ENCODE assay signal across 10 mouse cellular contexts in the genomic region with DNA sequence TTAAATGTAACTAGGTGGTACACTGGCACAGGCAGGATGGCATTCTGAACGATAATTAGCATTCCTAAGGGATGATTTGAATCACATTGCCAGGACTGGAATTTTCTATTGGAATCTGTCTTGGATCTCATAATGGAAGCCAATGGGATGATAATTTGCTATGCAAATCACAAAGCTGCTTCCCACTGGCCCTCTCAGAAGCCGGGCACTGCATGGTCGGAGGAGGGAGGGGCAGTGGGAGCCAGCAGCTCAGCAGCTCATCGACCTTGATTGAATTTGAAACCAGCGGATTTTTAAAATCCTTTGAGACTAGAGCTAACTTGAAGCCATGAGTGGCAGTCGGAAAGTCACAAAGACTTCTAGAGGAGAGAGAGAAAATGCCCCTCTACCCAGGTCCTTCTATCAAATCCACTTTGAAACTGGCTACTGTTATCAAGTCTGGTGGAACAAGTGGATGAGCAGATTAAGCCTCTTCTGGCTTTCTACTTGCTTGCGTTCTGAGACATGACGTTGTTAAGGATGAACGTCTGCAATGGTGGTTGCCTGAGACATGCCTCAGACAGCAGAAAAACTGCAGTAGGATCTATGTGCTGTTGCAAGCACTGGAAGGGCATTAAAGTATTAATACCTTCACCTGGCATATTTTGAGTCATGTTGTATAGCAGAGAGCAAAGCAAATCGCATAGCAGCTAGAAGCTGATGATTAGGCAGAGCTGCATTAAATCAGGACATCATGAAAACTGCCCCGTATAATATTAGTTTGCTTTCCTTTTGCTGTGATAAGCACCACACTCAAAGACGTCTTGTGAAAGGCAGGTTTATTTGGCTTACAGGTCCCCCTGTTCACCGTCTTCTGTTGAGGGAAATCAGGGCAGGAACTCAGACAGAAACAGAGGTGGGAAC. TPM values are rescaled to one million over a fixed set of nuclear protein-coding genes. Genes with fewer than 3 reads are reported as not detected.
DNase-seq lines count a peak whose midpoint lies in the region; ATAC-seq lines count a peak whose summit lies in the region.
"Had no signal": no experiment of that assay in that cellular context is flagged by ENCODE, and none has a peak within 500 bp of the region (broad histone marks: within the 10 kb centered on the region; RNA-seq: fewer than 3 reads in every experiment).

No protein-coding gene starts in this region.

- H3K4me3 ChIP-seq in kidney, embryonic 16.5 days (ENCODE audit: low read length): no peak overlapping the region
- peak overlapping the region; percentile 1 for H3K4me3 ChIP-seq in forebrain, embryonic 14.5 days (ENCODE audit: low read depth, low read length)
- H3K4me3 ChIP-seq in midbrain, embryonic 13.5 days (replicated peaks): peak overlapping the region; percentile 8
- H3K4me3 ChIP-seq: liver, embryonic 12.5 days had no signal

- no peak for ATAC-seq in kidney, embryonic 16.5 days (ENCODE audit: low FRiP score, low TSS enrichment)
- peak; percentile 62 for ATAC-seq in forebrain, embryonic 14.5 days
- peak; percentile 77 for ATAC-seq in midbrain, embryonic 13.5 days
- ATAC-seq: liver, embryonic 12.5 days had no signal

- H3K9ac ChIP-seq in kidney, embryonic 16.5 days (replicated peaks; ENCODE audit: low read length): no peak overlapping the region
- H3K9ac ChIP-seq in forebrain, embryonic 14.5 days (ENCODE audit: low read length): peak overlapping the region; percentile 40; the same call in 1 of the 2 replicates
- H3K9ac ChIP-seq in midbrain, embryonic 13.5 days (replicated peaks): no peak overlapping the region
- H3K9ac ChIP-seq: liver, embryonic 12.5 days had no signal

- H3K4me1 ChIP-seq in kidney, embryonic 16.5 days (ENCODE audit: insufficient read depth, low read length): 0 out of 2 replicates have a peak, but pooled peaks cover 4% of the 10 kb centered on the region
- peaks cover 15% of the 10 kb centered on the region for H3K4me1 ChIP-seq in forebrain, embryonic 14.5 days (ENCODE audit: control insufficient read depth, insufficient read depth, low read length)
- H3K4me1 ChIP-seq in midbrain, embryonic 13.5 days (replicated peaks): peaks cover 21% of the 10 kb centered on the region
- H3K4me1 ChIP-seq: liver, embryonic 12.5 days had no signal

- H3K27me3 ChIP-seq in kidney, embryonic 16.5 days (ENCODE audit: insufficient read depth, low read length): peaks cover 11% of the 10 kb centered on the region
- no peaks in the 10 kb centered on the region for H3K27me3 ChIP-seq in forebrain, embryonic 14.5 days (replicated peaks; ENCODE audit: control insufficient read depth, insufficient read depth, low read length)
- H3K27me3 ChIP-seq in midbrain, embryonic 13.5 days: 0 out of 2 replicates have a peak, but pooled peaks cover 2% of the 10 kb centered on the region
- H3K27me3 ChIP-seq: liver, embryonic 12.5 days had no signal

- no peak for DNase-seq in kidney, adult 8-10 months
- DNase-seq in ZHBTc4 (ENCODE audit: low read depth, low spot score) (peak; percentile 61), adipocyte (ENCODE audit: low spot score) (no peak)
- DNase-seq in forebrain, embryonic 14.5 days (ENCODE audit: low spot score): peak; percentile 43
- no peak for DNase-seq in lung, postnatal 25 days (ENCODE audit: low spot score)
- no peak for DNase-seq in heart, adult 18-20 months

- H3K9me3 ChIP-seq in kidney, embryonic 16.5 days (ENCODE audit: low read length): no peaks in the 10 kb centered on the region
- H3K9me3 ChIP-seq in forebrain, embryonic 14.5 days (replicated peaks; ENCODE audit: control insufficient read depth, low read length): no peaks in the 10 kb centered on the region
- H3K9me3 ChIP-seq in midbrain, embryonic 13.5 days: no peaks in the 10 kb centered on the region
- H3K9me3 ChIP-seq: liver, embryonic 12.5 days had no signal

- H3K27ac ChIP-seq in kidney, embryonic 16.5 days (ENCODE audit: low read length): no peak overlapping the region
- no peak overlapping the region for H3K27ac ChIP-seq in forebrain, embryonic 14.5 days (ENCODE audit: low read depth, low read length)
- H3K27ac ChIP-seq in midbrain, embryonic 13.5 days: peak overlapping the region; percentile 67
- H3K27ac ChIP-seq: liver, embryonic 12.5 days had no signal

- 32% methylated on average over 13 of the region's 13 CpGs for WGBS in kidney, embryonic 16.5 days
- 10% methylated on average over 13 of the region's 13 CpGs for WGBS in forebrain, embryonic 14.5 days
- 16% methylated on average over 13 of the region's 13 CpGs for WGBS in midbrain, embryonic 13.5 days

- H3K36me3 ChIP-seq in kidney, embryonic 16.5 days (ENCODE audit: insufficient read depth, low read length): no peaks in the 10 kb centered on the region
- no peaks in the 10 kb centered on the region for H3K36me3 ChIP-seq in forebrain, embryonic 14.5 days (ENCODE audit: control insufficient read depth, insufficient read depth, low read length)
- H3K36me3 ChIP-seq in midbrain, embryonic 13.5 days: no peaks in the 10 kb centered on the region
- H3K36me3 ChIP-seq: liver, embryonic 12.5 days had no signal

- H3K4me2 ChIP-seq in kidney, embryonic 16.5 days (replicated peaks; ENCODE audit: low read depth, low read length): peak overlapping the region; percentile 27; the same call in 1 of the 2 replicates
- H3K4me2 ChIP-seq in forebrain, embryonic 14.5 days (ENCODE audit: low read length): peak overlapping the region; percentile 48
- H3K4me2 ChIP-seq in midbrain, embryonic 13.5 days (replicated peaks): peak overlapping the region; percentile 44
- H3K4me2 ChIP-seq: heart, embryonic 11.5 days; liver, embryonic 12.5 days had no signal

RNA-seq across cellular contexts. Expression of a gene that starts 18.5 kb away (rescaled TPM):
- not detected in 2 replicates for polyA plus RNA-seq in kidney, embryonic 16.5 days (2015; fragmentation: Nextera tagmentation; extraction: Ambion mirVana)
- not detected in 2 replicates for polyA plus RNA-seq in forebrain, embryonic 14.5 days (2014; fragmentation: Nextera tagmentation; extraction: Ambion mirVana)
- polyA plus RNA-seq in midbrain, embryonic 13.5 days (2015; fragmentation: Nextera tagmentation; extraction: Ambion mirVana): not detected in 2 replicates
- total RNA-seq in heart, adult 18-20 months (2021): not detected
- polyA plus RNA-seq: heart, embryonic 11.5 days; liver, embryonic 12.5 days had no signal

RNA-seq across cellular contexts. Expression of a gene that starts 52.4 kb away (rescaled TPM):
- not detected in 2 replicates for polyA plus RNA-seq in kidney, embryonic 16.5 days (2015; fragmentation: Nextera tagmentation; extraction: Ambion mirVana)
- not detected in 2 replicates for polyA plus RNA-seq in forebrain, embryonic 14.5 days (2014; fragmentation: Nextera tagmentation; extraction: Ambion mirVana)
- not detected in 2 replicates for polyA plus RNA-seq in midbrain, embryonic 13.5 days (2015; fragmentation: Nextera tagmentation; extraction: Ambion mirVana)
- total RNA-seq in heart, adult 18-20 months (2021): not detected
- polyA plus RNA-seq: heart, embryonic 11.5 days; liver, embryonic 12.5 days had no signal

Comparison
In these comparisons a context has a peak if more than half of its experiments do, and no peak if none do; other contexts are left out.
1. DNase-seq: peak in ZHBTc4 (single experiment) and forebrain, embryonic 14.5 days (single experiment); none in kidney, adult 8-10 months (0 of 2), adipocyte (single experiment), lung, postnatal 25 days (single experiment) and heart, adult 18-20 months (0 of 2).
2. Peak in every context shown above with its lines, with median percentiles within 50 percentile points of each other: H3K4me2 ChIP-seq.